ENCODE assay signal across 21 mouse cellular contexts in the genomic region with DNA sequence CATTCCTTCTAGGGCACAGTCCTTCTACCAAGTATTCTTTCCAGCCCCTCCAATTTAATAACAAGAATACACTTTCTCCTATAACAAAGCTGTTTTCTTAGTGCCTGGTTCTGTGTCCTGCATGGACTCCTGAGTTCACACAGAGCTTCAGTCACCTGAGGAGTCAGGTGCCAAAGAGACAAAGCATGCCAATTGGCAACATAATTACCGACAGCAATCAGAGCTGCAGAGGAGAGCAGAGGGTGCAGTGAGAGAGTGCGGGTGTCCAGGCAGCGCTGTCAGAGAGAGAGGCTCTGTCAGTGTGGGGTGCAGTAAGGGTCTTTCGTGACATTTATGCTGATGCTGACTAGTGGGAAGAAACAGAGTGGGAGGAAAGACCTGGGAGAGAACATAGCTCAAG.
DNase-seq lines count a peak whose midpoint lies in the region; ATAC-seq lines count a peak whose summit lies in the region.
"Had no signal": no experiment of that assay in that cellular context is flagged by ENCODE, and none has a peak within 500 bp of the region (broad histone marks: within the 10 kb centered on the region; RNA-seq: fewer than 3 reads in every experiment).

No protein-coding gene starts in this region.

- DNase-seq in midbrain, embryonic 11.5 days (ENCODE audit: low spot score, missing footprints): peak; percentile 33
- no peak for DNase-seq in midbrain, embryonic 10.5 days (ENCODE audit: low spot score)
- peak; percentile 47 to 63 for DNase-seq in cerebellum, adult 18-20 months
- peak; percentile 72 for DNase-seq in cerebellum, adult 9-11 months
- peak; percentile 26 to 28 for DNase-seq in cerebellum, postnatal 36 days
- no peak for DNase-seq in frontal cortex, postnatal 36 days (ENCODE audit: low spot score in 2 of 2)
- DNase-seq in embryo, embryonic 10 days (ENCODE audit: low spot score): no peak
- DNase-seq in frontal cortex, adult 2 months (ENCODE audit: extremely low spot score in 1 of 2, low spot score in 1 of 2): no peak
- DNase-seq: adrenal gland, adult 2 months; adrenal gland, postnatal 25 days; gastrocnemius, postnatal 10 days; heart, adult 18-20 months; heart, postnatal 14 days; kidney, adult 2 months had no signal

- no peaks in the 10 kb centered on the region for H3K27me3 ChIP-seq in midbrain, embryonic 11.5 days (ENCODE audit: control insufficient read depth, insufficient read depth, low read length)
- no peaks in the 10 kb centered on the region for H3K27me3 ChIP-seq in midbrain, embryonic 10.5 days (ENCODE audit: low read depth, poor library complexity, severe bottlenecking)
- H3K27me3 ChIP-seq: forebrain, embryonic 12.5 days; heart, embryonic 15.5 days; intestine, embryonic 15.5 days had no signal

- 91% methylated on average over 4 of the region's 4 CpGs for WGBS in midbrain, embryonic 11.5 days
- WGBS in midbrain, embryonic 10.5 days: 82% methylated on average over 4 of the region's 4 CpGs

- H3K4me3 ChIP-seq in midbrain, embryonic 11.5 days (ENCODE audit: low read depth, low read length): no peak overlapping the region
- H3K4me3 ChIP-seq in midbrain, embryonic 10.5 days: no peak overlapping the region
- H3K4me3 ChIP-seq: embryonic facial prominence, embryonic 13.5 days; forebrain, embryonic 12.5 days; heart, embryonic 15.5 days; intestine, embryonic 15.5 days had no signal

- no peak overlapping the region for H3K27ac ChIP-seq in midbrain, embryonic 11.5 days (ENCODE audit: low read depth, low read length)
- H3K27ac ChIP-seq in midbrain, embryonic 10.5 days (replicated peaks): no peak overlapping the region
- H3K27ac ChIP-seq: embryonic facial prominence, embryonic 13.5 days; forebrain, embryonic 12.5 days; heart, embryonic 15.5 days; hindbrain, embryonic 14.5 days; intestine, embryonic 15.5 days had no signal

- H3K36me3 ChIP-seq in midbrain, embryonic 11.5 days (ENCODE audit: control insufficient read depth, insufficient read depth, low read length): no peaks in the 10 kb centered on the region
- H3K36me3 ChIP-seq in midbrain, embryonic 10.5 days: no peaks in the 10 kb centered on the region
- H3K36me3 ChIP-seq: embryonic facial prominence, embryonic 13.5 days; forebrain, embryonic 12.5 days; heart, embryonic 15.5 days; intestine, embryonic 15.5 days had no signal

- H3K9me3 ChIP-seq in midbrain, embryonic 11.5 days (ENCODE audit: control insufficient read depth, low read length): no peaks in the 10 kb centered on the region
- H3K9me3 ChIP-seq in midbrain, embryonic 10.5 days (replicated peaks): no peaks in the 10 kb centered on the region
- H3K9me3 ChIP-seq: embryonic facial prominence, embryonic 13.5 days; forebrain, embryonic 12.5 days; heart, embryonic 15.5 days; intestine, embryonic 15.5 days had no signal

- no peak for ATAC-seq in midbrain, embryonic 11.5 days (ENCODE audit: low FRiP score)
- ATAC-seq: forebrain, embryonic 16.5 days; intestine, embryonic 15.5 days had no signal

- H3K4me2 ChIP-seq in midbrain, embryonic 11.5 days: no peak overlapping the region
- H3K4me2 ChIP-seq: embryonic facial prominence, embryonic 13.5 days; forebrain, embryonic 12.5 days; heart, embryonic 11.5 days; heart, embryonic 15.5 days; hindbrain, embryonic 14.5 days; intestine, embryonic 15.5 days had no signal

- no peak overlapping the region for H3K9ac ChIP-seq in midbrain, embryonic 11.5 days (ENCODE audit: low read length)
- H3K9ac ChIP-seq: embryonic facial prominence, embryonic 13.5 days; forebrain, embryonic 12.5 days; heart, embryonic 15.5 days; hindbrain, embryonic 14.5 days; intestine, embryonic 15.5 days had no signal

- H3K4me1 ChIP-seq in midbrain, embryonic 11.5 days (ENCODE audit: control insufficient read depth, insufficient read depth, low read length): no peaks in the 10 kb centered on the region
- H3K4me1 ChIP-seq in midbrain, embryonic 10.5 days: peaks cover 4% of the 10 kb centered on the region; the same call in 1 of the 2 replicates
- H3K4me1 ChIP-seq: embryonic facial prominence, embryonic 13.5 days; forebrain, embryonic 12.5 days; heart, embryonic 15.5 days; intestine, embryonic 15.5 days had no signal

Comparison
In these comparisons a context has a peak if more than half of its experiments do, and no peak if none do; other contexts are left out.
1. DNase-seq: peak in midbrain, embryonic 11.5 days (single experiment), cerebellum, adult 18-20 months (2 of 2), cerebellum, adult 9-11 months (single experiment) and cerebellum, postnatal 36 days (2 of 2); none in midbrain, embryonic 10.5 days (single experiment), frontal cortex, postnatal 36 days (0 of 2), embryo, embryonic 10 days (single experiment) and frontal cortex, adult 2 months (0 of 2).